Mouse (Mus musculus): Measurements from ENCODE around the gene Lpin2. TPM values are rescaled to one million over a fixed set of nuclear protein-coding genes. Genes with fewer than 3 reads are reported as not detected.

Gene Lpin2
- polyA plus RNA-seq, 1 experiment from 2014 or later: 24.2 TPM

DNA sequence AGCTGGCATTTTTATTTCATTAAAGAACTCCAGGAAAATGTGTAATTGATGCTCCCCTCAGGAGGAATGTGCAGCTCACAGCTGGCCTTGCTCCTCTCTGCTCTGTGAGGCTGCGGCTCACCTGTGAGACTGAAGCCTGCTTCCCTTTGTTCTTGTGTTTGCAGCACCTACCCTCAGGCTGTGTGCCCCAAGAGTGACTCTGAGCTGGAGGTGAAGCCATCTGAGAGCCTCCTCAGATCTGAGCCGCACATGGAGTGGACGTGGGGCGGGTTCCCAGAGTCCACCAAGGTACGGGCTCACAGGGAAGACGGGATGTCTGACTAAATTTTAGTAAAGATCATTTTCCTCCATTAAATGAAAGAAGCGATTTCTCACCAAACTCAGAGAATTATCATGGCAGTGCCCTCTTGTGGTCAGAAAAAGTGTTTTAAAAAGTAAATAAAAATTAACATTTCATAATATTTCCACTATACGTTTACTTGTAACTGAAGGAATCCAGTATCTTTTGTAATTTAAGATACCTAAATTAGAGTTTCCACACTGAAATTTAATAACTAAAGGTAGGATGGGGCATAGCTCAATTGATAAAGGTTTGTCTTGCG is 47.8 kb downstream of the Lpin2 start:
- no peaks in the 10 kb centered on the region for H3K27me3 ChIP-seq (ENCODE audit: insufficient read depth, poor library complexity, severe bottlenecking)
- no peaks in the 10 kb centered on the region for H3K9me3 ChIP-seq
- DNase-seq (ENCODE audit: low spot score): no peak
- H3K36me3 ChIP-seq: peaks cover 32% of the 10 kb centered on the region
- H3K27ac ChIP-seq: no peak overlapping the region
- 83% methylated on average over 9 of the region's 9 CpGs for WGBS
- H3K4me3 ChIP-seq: no peak overlapping the region
- peaks cover 11% of the 10 kb centered on the region; the same call in 1 of the 2 replicates for H3K4me1 ChIP-seq

- Histone ChIP-seq H3K27ac (no peak overlapping the region), H3K36me3 (peaks cover 38% of the 10 kb centered on the region), H3K4me1 (peaks cover 13% of the 10 kb centered on the region; the same call in 1 of the 2 replicates), H3K9me3 (no peaks in the 10 kb centered on the region), H3K27me3 (ENCODE audit: insufficient read depth, poor library complexity, severe bottlenecking) (no peaks in the 10 kb centered on the region), H3K4me3 (no peak overlapping the region)
- DNase-seq (ENCODE audit: low spot score): no peak
- 79% methylated on average over 2 of the region's 2 CpGs for WGBS
Measured at GRCm38 (mm10) chr17:71231998-71232397, 49.6 kb downstream of the Lpin2 start.

- no peak for DNase-seq (ENCODE audit: low spot score)
- no peaks in the 10 kb centered on the region for H3K9me3 ChIP-seq
- WGBS: 87% methylated on average over 4 of the region's 4 CpGs
- peaks cover 46% of the 10 kb centered on the region for H3K36me3 ChIP-seq
- no peaks in the 10 kb centered on the region for H3K27me3 ChIP-seq (ENCODE audit: insufficient read depth, poor library complexity, severe bottlenecking)
- H3K27ac ChIP-seq: peak overlapping the region; percentile 74; the same call in 1 of the 2 replicates
- peaks cover 13% of the 10 kb centered on the region; the same call in 1 of the 2 replicates for H3K4me1 ChIP-seq
- no peak overlapping the region for H3K4me3 ChIP-seq
Measured at GRCm38 (mm10) chr17:71233210-71233609, 50.9 kb downstream of the Lpin2 start.

- H3K27me3 ChIP-seq (ENCODE audit: insufficient read depth, poor library complexity, severe bottlenecking): no peaks in the 10 kb centered on the region
- no peak overlapping the region for H3K4me3 ChIP-seq
- no peaks in the 10 kb centered on the region for H3K9me3 ChIP-seq
- peaks cover 53% of the 10 kb centered on the region for H3K36me3 ChIP-seq
- H3K4me1 ChIP-seq: peaks cover 13% of the 10 kb centered on the region; the same call in 1 of the 2 replicates
- 82% methylated on average over 12 of the region's 12 CpGs for WGBS
- H3K27ac ChIP-seq: peak overlapping the region; percentile 74
- no peak for DNase-seq (ENCODE audit: low spot score)
Measured at GRCm38 (mm10) chr17:71234041-71234594, 51.8 kb downstream of the Lpin2 start.

- H3K36me3 ChIP-seq: peaks cover 56% of the 10 kb centered on the region
- H3K9me3 ChIP-seq: no peaks in the 10 kb centered on the region
- WGBS: 73% methylated on average over 12 of the region's 12 CpGs
- no peak overlapping the region for H3K4me3 ChIP-seq
- H3K4me1 ChIP-seq: peaks cover 13% of the 10 kb centered on the region; the same call in 1 of the 2 replicates
- H3K27me3 ChIP-seq (ENCODE audit: insufficient read depth, poor library complexity, severe bottlenecking): no peaks in the 10 kb centered on the region
- DNase-seq (ENCODE audit: low spot score): peak; percentile 95
- peak overlapping the region; percentile 52; the same call in 1 of the 2 replicates for H3K27ac ChIP-seq
Measured at GRCm38 (mm10) chr17:71235229-71235958, 53.0 kb downstream of the Lpin2 start.

DNA sequence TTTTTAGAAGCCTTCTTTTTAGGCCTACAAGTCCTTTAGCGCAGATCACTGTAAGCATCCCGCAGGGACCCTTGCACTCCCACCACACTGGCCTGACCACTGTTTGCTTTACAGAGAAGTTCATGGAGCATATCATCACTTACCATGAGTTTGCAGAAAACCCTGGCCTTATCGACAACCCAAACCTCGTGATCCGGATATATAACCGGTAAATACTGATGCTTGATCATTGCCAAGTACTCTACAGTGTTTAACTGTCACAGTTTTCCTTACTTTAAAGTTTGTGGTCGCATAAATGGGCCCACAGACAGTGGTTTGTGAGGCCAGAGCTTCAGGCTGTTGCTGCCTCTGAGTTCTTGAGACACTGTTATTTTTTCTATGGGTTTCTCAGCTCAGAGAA is 56.1 kb downstream of the Lpin2 start:
- Histone ChIP-seq H3K4me3 (no peak overlapping the region), H3K4me1 (peaks cover 10% of the 10 kb centered on the region; the same call in 1 of the 2 replicates), H3K27me3 (ENCODE audit: insufficient read depth, poor library complexity, severe bottlenecking) (no peaks in the 10 kb centered on the region), H3K9me3 (no peaks in the 10 kb centered on the region), H3K27ac (no peak overlapping the region; the same call in 1 of the 2 replicates), H3K36me3 (peaks cover 66% of the 10 kb centered on the region)
- 84% methylated on average over 7 of the region's 7 CpGs for WGBS
- no peak for DNase-seq (ENCODE audit: low spot score)

GRCm38 (mm10) chr17:71240811-71241210 is 58.5 kb downstream of the Lpin2 start:
- Histone ChIP-seq H3K27me3 (ENCODE audit: insufficient read depth, poor library complexity, severe bottlenecking) (no peaks in the 10 kb centered on the region), H3K27ac (no peak overlapping the region), H3K36me3 (peaks cover 78% of the 10 kb centered on the region), H3K9me3 (no peaks in the 10 kb centered on the region), H3K4me1 (no peaks in the 10 kb centered on the region), H3K4me3 (no peak overlapping the region)
- 90% methylated on average over 9 of the region's 9 CpGs for WGBS
- DNase-seq (ENCODE audit: low spot score): no peak

DNA sequence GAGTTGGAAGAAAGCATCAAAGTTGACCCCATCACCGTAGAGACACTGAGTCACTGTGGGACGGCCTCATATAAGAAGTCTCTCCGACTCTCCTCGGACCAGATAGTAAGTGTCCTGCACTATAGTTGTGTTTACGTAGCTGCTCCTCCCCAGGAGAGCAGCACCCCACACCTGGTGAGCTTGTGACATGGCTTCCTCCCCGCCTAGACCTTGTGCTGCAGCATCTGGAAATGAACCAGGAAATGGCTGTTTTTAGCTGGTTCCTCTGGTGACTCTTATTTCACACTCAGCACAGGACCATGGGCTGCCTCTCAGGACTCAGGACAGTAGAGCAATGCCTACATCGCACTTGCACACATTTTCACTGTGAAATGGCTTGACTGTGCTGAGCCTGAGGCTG is 60.3 kb downstream of the Lpin2 start:
- Histone ChIP-seq H3K27ac (no peak overlapping the region), H3K4me1 (peaks cover 5% of the 10 kb centered on the region), H3K9me3 (no peaks in the 10 kb centered on the region), H3K36me3 (peaks cover 87% of the 10 kb centered on the region), H3K27me3 (ENCODE audit: insufficient read depth, poor library complexity, severe bottlenecking) (no peaks in the 10 kb centered on the region), H3K4me3 (no peak overlapping the region)
- no peak for DNase-seq (ENCODE audit: low spot score)
- 92% methylated on average over 7 of the region's 7 CpGs for WGBS

DNA sequence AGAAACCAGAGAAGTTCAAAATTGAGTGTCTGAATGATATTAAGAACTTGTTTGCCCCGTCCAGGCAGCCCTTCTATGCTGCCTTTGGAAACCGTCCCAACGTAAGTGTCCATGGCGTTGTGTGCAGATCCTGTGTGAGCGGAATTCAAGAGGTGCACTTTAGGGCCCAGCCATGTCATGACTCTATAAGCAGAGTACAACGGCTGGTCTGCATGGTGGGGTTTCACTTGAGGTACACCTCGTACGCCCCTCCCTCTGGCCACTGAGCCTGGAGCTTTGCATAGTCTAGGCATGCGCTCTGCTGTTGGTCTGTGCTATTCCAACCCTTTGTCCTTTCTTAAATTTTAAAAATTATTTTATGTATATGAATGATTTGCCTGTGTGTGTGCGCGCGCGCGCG is 62.8 kb downstream of the Lpin2 start:
- Histone ChIP-seq H3K27ac (no peak overlapping the region), H3K4me1 (peaks cover 28% of the 10 kb centered on the region), H3K36me3 (peaks cover 78% of the 10 kb centered on the region), H3K4me3 (no peak overlapping the region), H3K27me3 (ENCODE audit: insufficient read depth, poor library complexity, severe bottlenecking) (no peaks in the 10 kb centered on the region), H3K9me3 (no peaks in the 10 kb centered on the region)
- no peak for DNase-seq (ENCODE audit: low spot score)
- 96% methylated on average over 15 of the region's 15 CpGs for WGBS

DNA sequence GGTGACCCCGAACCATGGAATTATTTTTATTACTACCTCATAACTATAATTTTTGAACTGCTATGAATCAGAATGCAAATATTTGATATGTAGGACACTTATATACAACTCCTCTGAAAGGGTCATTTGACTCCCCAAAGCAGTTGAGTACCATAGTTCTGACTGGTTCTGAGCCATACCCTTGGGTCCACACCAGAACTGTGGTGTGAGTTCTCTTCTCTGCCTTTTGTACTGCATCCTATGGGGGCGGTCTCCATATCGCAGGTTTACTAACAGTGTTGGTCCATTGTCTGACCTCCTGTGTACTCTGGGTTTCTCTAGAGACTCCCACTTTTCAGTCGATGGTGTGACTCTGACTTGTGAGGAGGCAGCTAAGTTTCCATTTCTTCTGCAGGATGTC is 63.7 kb downstream of the Lpin2 start:
- Histone ChIP-seq H3K4me1 (peaks cover 37% of the 10 kb centered on the region), H3K27me3 (ENCODE audit: insufficient read depth, poor library complexity, severe bottlenecking) (no peaks in the 10 kb centered on the region), H3K9me3 (no peaks in the 10 kb centered on the region), H3K4me3 (no peak overlapping the region), H3K36me3 (peaks cover 72% of the 10 kb centered on the region), H3K27ac (no peak overlapping the region)
- no peak for DNase-seq (ENCODE audit: low spot score)
- WGBS: 91% methylated on average over 4 of the region's 4 CpGs

- Histone ChIP-seq H3K36me3 (peaks cover 60% of the 10 kb centered on the region), H3K4me3 (no peak overlapping the region), H3K9me3 (no peaks in the 10 kb centered on the region), H3K4me1 (peaks cover 66% of the 10 kb centered on the region), H3K27ac (peak overlapping the region; percentile 85), H3K27me3 (ENCODE audit: insufficient read depth, poor library complexity, severe bottlenecking) (no peaks in the 10 kb centered on the region)
- DNase-seq (ENCODE audit: low spot score): peak; percentile 84
- 51% methylated on average over 6 of the region's 6 CpGs for WGBS
Measured at GRCm38 (mm10) chr17:71248963-71249362, 66.6 kb downstream of the Lpin2 start.

DNA sequence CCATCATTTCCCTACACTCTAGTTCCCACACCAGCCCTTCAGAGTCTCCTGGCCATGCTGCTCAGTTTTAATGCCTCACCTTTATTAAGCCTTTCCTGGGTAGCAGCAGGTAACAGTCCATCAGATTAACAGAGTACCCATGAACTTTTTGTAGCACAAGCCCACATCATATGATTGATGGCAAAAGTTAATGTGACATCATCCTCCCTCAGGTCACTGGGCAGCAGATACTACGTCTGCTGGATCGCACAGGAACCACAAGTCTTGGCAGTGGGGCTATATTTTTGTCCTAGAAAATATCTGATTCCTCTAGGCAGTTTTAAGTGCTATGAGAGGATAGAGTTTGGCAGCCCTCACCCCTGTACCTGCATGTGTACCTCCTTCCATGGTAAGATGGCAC is 67.7 kb downstream of the Lpin2 start:
- WGBS: 77% methylated on average over 2 of the region's 2 CpGs
- Histone ChIP-seq H3K4me1 (peaks cover 76% of the 10 kb centered on the region), H3K27me3 (ENCODE audit: insufficient read depth, poor library complexity, severe bottlenecking) (no peaks in the 10 kb centered on the region), H3K9me3 (no peaks in the 10 kb centered on the region), H3K36me3 (peaks cover 53% of the 10 kb centered on the region), H3K27ac (peak overlapping the region; percentile 85), H3K4me3 (no peak overlapping the region)
- DNase-seq (ENCODE audit: low spot score): no peak
